Mouse (Mus musculus): Measurements from ENCODE around the gene Zmynd19. TPM values are rescaled to one million over a fixed set of nuclear protein-coding genes. Genes with fewer than 3 reads are reported as not detected.

Zmynd19 gene
- polyA plus RNA-seq, 1 experiment from 2014 or later = 27.6 TPM

GRCm38 (mm10) chr2:25006767-25007166 is 57.2 kb downstream of the Zmynd19 start:
- no peaks in the 10 kb centered on the region for H3K36me3 ChIP-seq
- no peak overlapping the region for H3K27ac ChIP-seq
- H3K27me3 ChIP-seq (ENCODE audit: insufficient read depth, poor library complexity, severe bottlenecking) = no peaks in the 10 kb centered on the region
- 86% methylated on average over 1 of the region's 1 CpGs for WGBS
- H3K4me3 ChIP-seq = no peak overlapping the region
- H3K9me3 ChIP-seq = no peaks in the 10 kb centered on the region
- no peaks in the 10 kb centered on the region for H3K4me1 ChIP-seq (replicated peaks)
- no peak for DNase-seq (ENCODE audit: low spot score)

DNA sequence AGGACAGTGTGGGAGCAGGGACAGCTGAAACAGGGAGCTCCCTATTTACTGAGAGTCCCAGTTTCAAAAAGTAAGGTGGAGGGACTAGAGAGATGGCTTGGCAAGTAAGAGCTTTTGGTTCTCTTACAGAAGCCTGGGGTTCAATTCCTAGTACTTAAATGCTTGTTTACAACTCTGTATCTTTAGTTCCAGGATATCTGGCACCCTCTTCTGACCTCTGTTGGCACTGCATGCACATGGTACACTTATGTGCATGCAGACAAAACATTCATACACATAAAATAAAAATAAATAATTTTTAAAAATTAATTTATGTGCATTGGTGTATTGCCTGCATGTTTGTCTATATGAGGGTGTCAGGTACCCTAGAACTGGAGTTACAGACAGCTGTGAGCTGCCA is 58.7 kb downstream of the Zmynd19 start:
- Histone ChIP-seq H3K27me3 (ENCODE audit: insufficient read depth, poor library complexity, severe bottlenecking) (no peaks in the 10 kb centered on the region), H3K27ac (no peak overlapping the region), H3K9me3 (no peaks in the 10 kb centered on the region), H3K4me1 (replicated peaks) (no peaks in the 10 kb centered on the region), H3K4me3 (no peak overlapping the region), H3K36me3 (no peaks in the 10 kb centered on the region)
- no peak for DNase-seq (ENCODE audit: low spot score)

Other genes starting within 250 kb of the Zmynd19 start
- gene Cacna1b, start 186.6 kb upstream of the Zmynd19 start, polyA plus RNA-seq (2016; fragmentation: Nextera tagmentation; extraction: Ambion mirVana) = 3.3 and 3.7 TPM in 2 replicates
- 119 and 145 TPM in 2 replicates for gene Ehmt1, start 30.2 kb upstream of the Zmynd19 start, polyA plus RNA-seq (2016; fragmentation: Nextera tagmentation; extraction: Ambion mirVana)
- gene Arrdc1, start 14.5 kb upstream of the Zmynd19 start, polyA plus RNA-seq (2016; fragmentation: Nextera tagmentation; extraction: Ambion mirVana) = 19.4 and 20.6 TPM in 2 replicates
- 30.8 and 35.5 TPM in 2 replicates for gene Dph7, start 12.6 kb downstream of the Zmynd19 start, polyA plus RNA-seq (2016; fragmentation: Nextera tagmentation; extraction: Ambion mirVana)
- gene Mrpl41, start 25.3 kb downstream of the Zmynd19 start, polyA plus RNA-seq (2016; fragmentation: Nextera tagmentation; extraction: Ambion mirVana) = 128 and 156 TPM in 2 replicates
- gene Pnpla7, start 26.2 kb downstream of the Zmynd19 start, polyA plus RNA-seq (2016; fragmentation: Nextera tagmentation; extraction: Ambion mirVana) = 3.9 and 5.3 TPM in 2 replicates
- gene Nsmf, start 104.6 kb downstream of the Zmynd19 start, polyA plus RNA-seq (2016; fragmentation: Nextera tagmentation; extraction: Ambion mirVana) = 72.2 and 89.0 TPM in 2 replicates
- not detected in 2 replicates for gene Entpd8, start 130.5 kb downstream of the Zmynd19 start, polyA plus RNA-seq (2016; fragmentation: Nextera tagmentation; extraction: Ambion mirVana)
- gene Noxa1, start 145.4 kb downstream of the Zmynd19 start, polyA plus RNA-seq (2016; fragmentation: Nextera tagmentation; extraction: Ambion mirVana) = 0.22 and 0.38 TPM in 2 replicates
- gene Nrarp, start 231.0 kb downstream of the Zmynd19 start, polyA plus RNA-seq (2016; fragmentation: Nextera tagmentation; extraction: Ambion mirVana) = 77.4 and 108 TPM in 2 replicates
- gene Tor4a, start 247.1 kb downstream of the Zmynd19 start, polyA plus RNA-seq (2016; fragmentation: Nextera tagmentation; extraction: Ambion mirVana) = 2.6 and 2.7 TPM in 2 replicates

Data from hindbrain, embryonic 10.5 days (tissue).